Mouse (Mus musculus): Measurements from ENCODE around the gene Spock1.

- no peak for TF ChIP-seq MAFK (IDR thresholded peaks at IDR 0.05; ENCODE audit: insufficient replicate concordance, low read length)
- TF ChIP-seq ZKSCAN1 (IDR thresholded peaks at IDR 0.05; ENCODE audit: borderline replicate concordance, low read depth, low read length) = no peak
- TF ChIP-seq NELFE (IDR thresholded peaks at IDR 0.05; ENCODE audit: low read depth, low read length) = no peak
- TF ChIP-seq MXI1 (IDR thresholded peaks at IDR 0.05; ENCODE audit: low read depth, low read length) = no peak
- no peak for TF ChIP-seq EP300 (IDR thresholded peaks at IDR 0.05; ENCODE audit: low read length)
- no peak for TF ChIP-seq CTCF (conservative IDR thresholded peaks at IDR 0.05 in 1 of 2, IDR thresholded peaks at IDR 0.05 in 1 of 2; ENCODE audit: low read depth in 2 of 2, low read length in 2 of 2)
- no peak for TF ChIP-seq MAX (IDR thresholded peaks at IDR 0.05; ENCODE audit: low read length)
Observed at GRCm38 (mm10) chr13:57433848-57434247, 474.3 kb downstream of the Spock1 start.
